12 mouse cellular contexts compared by ENCODE assay signal in genomic region chr6:54202311-54203020, GRCm38 (mm10).
DNase-seq lines count a peak whose midpoint lies in the region; ATAC-seq lines count a peak whose summit lies in the region.
"Had no signal": no experiment of that assay in that cellular context is flagged by ENCODE, and none has a peak within 500 bp of the region (broad histone marks: within the 10 kb centered on the region; RNA-seq: fewer than 3 reads in every experiment).

No protein-coding gene starts in this region.

- H3K27ac ChIP-seq in kidney, embryonic 14.5 days (ENCODE audit: low read depth, low read length): no peak overlapping the region
- H3K27ac ChIP-seq in stomach, embryonic 15.5 days: no peak overlapping the region

- H3K4me2 ChIP-seq in kidney, embryonic 14.5 days (replicated peaks; ENCODE audit: low read depth, low read length): no peak overlapping the region
- no peak overlapping the region for H3K4me2 ChIP-seq in stomach, embryonic 15.5 days
- H3K4me2 ChIP-seq: midbrain, embryonic 11.5 days had no signal

- no peak overlapping the region for H3K4me3 ChIP-seq in kidney, embryonic 14.5 days (ENCODE audit: low read length)
- no peak overlapping the region for H3K4me3 ChIP-seq in stomach, embryonic 15.5 days (replicated peaks)

- H3K4me1 ChIP-seq in kidney, embryonic 14.5 days (ENCODE audit: control insufficient read depth, insufficient read depth, low read length): no peaks in the 10 kb centered on the region
- 0 out of 2 replicates have a peak, but pooled peaks cover 5% of the 10 kb centered on the region for H3K4me1 ChIP-seq in stomach, embryonic 15.5 days

- no peaks in the 10 kb centered on the region for H3K36me3 ChIP-seq in kidney, embryonic 14.5 days (ENCODE audit: control insufficient read depth, insufficient read depth, low read length)
- H3K36me3 ChIP-seq in stomach, embryonic 15.5 days: no peaks in the 10 kb centered on the region

- H3K27me3 ChIP-seq in kidney, embryonic 14.5 days (ENCODE audit: control insufficient read depth, insufficient read depth, low read length): no peaks in the 10 kb centered on the region
- H3K27me3 ChIP-seq in stomach, embryonic 15.5 days (replicated peaks): no peaks in the 10 kb centered on the region

- ATAC-seq in kidney, embryonic 14.5 days (ENCODE audit: low FRiP score, low TSS enrichment): no peak
- peak; percentile 19; the same call in 1 of the 2 replicates for ATAC-seq in stomach, embryonic 15.5 days (ENCODE audit: insufficient read depth, low FRiP score, low read depth)

- H3K9ac ChIP-seq in kidney, embryonic 14.5 days (ENCODE audit: low read depth, low read length): no peak overlapping the region
- H3K9ac ChIP-seq in stomach, embryonic 15.5 days: no peak overlapping the region

- H3K9me3 ChIP-seq in kidney, embryonic 14.5 days (ENCODE audit: control insufficient read depth, low read length): no peaks in the 10 kb centered on the region
- H3K9me3 ChIP-seq in stomach, embryonic 15.5 days: no peaks in the 10 kb centered on the region

- peak; percentile 71 for DNase-seq in kidney, adult 11 months
- DNase-seq in kidney, adult 8-10 months: peak; percentile 57 to 85
- DNase-seq in kidney, postnatal 36 days: peak; percentile 61 to 82
- no peak for DNase-seq in frontal cortex, postnatal 36 days (ENCODE audit: low spot score in 2 of 2)
- DNase-seq in layer of hippocampus, postnatal 14 days (ENCODE audit: low spot score in 2 of 2): no peak
- DNase-seq: cerebellum, adult 11-12 months; heart, adult 18-20 months; heart, postnatal 36 days; lung, adult 18-20 months had no signal

- WGBS in kidney, embryonic 14.5 days: 57% methylated on average over 7 of the region's 7 CpGs
- WGBS in stomach, embryonic 15.5 days: 66% methylated on average over 7 of the region's 7 CpGs

Comparison
In these comparisons a context has a peak if more than half of its experiments do, and no peak if none do; other contexts are left out.
1. DNase-seq: peak in kidney, adult 11 months (single experiment), kidney, adult 8-10 months (2 of 2) and kidney, postnatal 36 days (2 of 2); none in frontal cortex, postnatal 36 days (0 of 2) and layer of hippocampus, postnatal 14 days (0 of 2).